Mouse (Mus musculus) cerebellum, postnatal 10 days (tissue): ENCODE results near the gene Commd3.

Experiments
- DNase-seq, 2 experiments: peaks; one replicate each; pipeline ENCODE4 v3.0.0; 2021; ENCODE audit warnings: mixed read lengths in 2 of 2

The Commd3 gene

DNA sequence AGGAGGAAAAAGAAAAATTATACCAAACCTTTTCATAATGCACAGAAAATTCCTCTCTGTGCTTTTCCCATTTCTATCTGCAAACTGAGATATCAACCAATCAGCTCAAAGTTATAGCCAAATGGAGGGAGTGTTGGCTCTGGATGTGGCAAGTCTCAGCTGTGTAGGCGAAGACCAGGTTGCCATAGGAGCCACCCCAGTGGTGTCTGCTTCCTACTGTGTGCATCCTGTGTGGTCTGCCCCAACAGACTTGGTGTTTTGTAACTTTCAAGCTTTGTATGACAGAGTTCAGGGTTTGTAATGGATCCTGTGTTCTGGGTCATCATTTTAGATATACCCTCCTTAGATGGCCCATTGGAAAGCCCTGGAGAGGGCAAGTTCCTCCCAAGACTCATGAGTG is 52.3 kb downstream of the Commd3 start:
- no peak for DNase-seq
